Mouse (Mus musculus) G1E (cell line): Measurements from ENCODE around the gene Rasgef1b.

Source experiments
- CTCF ChIP-seq: IDR thresholded peaks from 2 replicates; pipeline ENCODE4 v1.5.1; 2012; ENCODE audit warnings: low read depth, low read length, inconsistent platforms, mixed read lengths
- GATA1 ChIP-seq: IDR thresholded peaks from 2 replicates; pipeline ENCODE4 v1.6.1; 2012; ENCODE audit warnings: borderline replicate concordance, low read length, inconsistent platforms, mixed read lengths
- GATA2 ChIP-seq: IDR thresholded peaks from 2 replicates; pipeline ENCODE4 v1.6.1; 2012; ENCODE audit warnings: low read depth, low read length, inconsistent platforms, borderline replicate concordance
- POLR2AphosphoS5 ChIP-seq: IDR thresholded peaks from 2 replicates; pipeline ENCODE4 v1.6.1; 2012; ENCODE audit warnings: low read depth, low read length, inconsistent platforms; ENCODE audit not compliant: insufficient replicate concordance
- TAL1 ChIP-seq: conservative IDR thresholded peaks from 2 replicates; pipeline ENCODE4 v1.6.1; 2012; ENCODE audit warnings: low read depth, low read length, inconsistent platforms, mixed read lengths

- no peak for TF ChIP-seq CTCF
- TF ChIP-seq GATA1 = no peak
- TF ChIP-seq POLR2AphosphoS5 = no peak
- TF ChIP-seq TAL1 = no peak
- no peak for TF ChIP-seq GATA2
These were observed 16.9 kb downstream of the Rasgef1b start for GRCm38 (mm10) chr5:99711947-99712346.
